Mouse (Mus musculus) heart, adult 2 months (tissue): Measurements from ENCODE around the gene Serpina1e.
"Not testable (repeated sequence)": the region's sequence is repeated elsewhere in the genome, so short reads cannot be mapped to it uniquely, and the experiment has no call there.

Source experiments
- CTCF ChIP-seq: fragments of 200-600 bp; IDR thresholded peaks from 2 replicates; pipeline ENCODE4 v1.8.1; 2022; ENCODE audit warnings: antibody characterized with exemption, mild to moderate bottlenecking, moderate library complexity
- POLR2A ChIP-seq: fragments of 200-500 bp; IDR thresholded peaks from 2 replicates; pipeline ENCODE4 v1.6.1; 2011; ENCODE audit warnings: mild to moderate bottlenecking, low read depth, low read length, control low read depth; ENCODE audit not compliant: insufficient read depth

GRCm38 (mm10) chr12:103904837-103905340, 53.9 kb downstream of the Serpina1e start, which contains the start of gene Serpina1c:
- not testable (repeated sequence) for TF ChIP-seq CTCF, POLR2A
